Mouse (Mus musculus) common myeloid progenitor, adult 5-6 weeks (primary cell): Measurements from ENCODE around the gene Olfr668. TPM values are rescaled to one million over a fixed set of nuclear protein-coding genes. Genes with fewer than 3 reads are reported as not detected.
"Not testable (repeated sequence)": the region's sequence is repeated elsewhere in the genome, so short reads cannot be mapped to it uniquely, and the experiment has no call there.

ENCODE experiments used
- ATAC-seq: replicated peaks from 2 replicates; pipeline ENCODE4 v1.8.0; 2016; ENCODE audit warnings: low read depth, mild to moderate bottlenecking, moderate TSS enrichment, inconsistent platforms; ENCODE audit not compliant: poor library complexity, severe bottlenecking
- total RNA-seq: library from RNA; stranded (forward); fragments of 200-1000, 187-1606 nt; gene quantifications from 2 replicates; pipeline ENCODE4 v1.2.3, GENCODE M21; 2017

The Olfr668 gene
- not detected in 2 replicates for total RNA-seq

DNA sequence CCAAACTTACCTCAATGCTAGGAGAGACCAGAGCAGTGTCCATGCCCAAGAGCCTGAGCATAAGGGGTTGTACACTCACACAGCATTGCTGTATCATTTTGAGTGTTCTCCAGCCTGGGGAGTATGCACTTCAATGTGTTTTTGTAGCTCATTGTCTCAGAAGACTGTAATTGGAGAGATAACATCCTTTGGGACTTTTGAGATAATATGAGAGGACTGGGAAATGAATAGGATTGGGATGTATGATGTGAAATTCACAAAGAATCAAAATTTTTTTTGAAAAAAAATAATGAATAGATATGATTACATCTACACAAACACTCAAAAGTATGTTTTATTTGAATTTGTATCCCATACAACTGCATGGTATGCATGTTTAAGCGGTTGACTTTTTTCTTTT lies at the start of gene Olfr668:
TSS of gene Olfr668 (minus strand) at position 101 of the 400 bp plus-strand sequence.
- ATAC-seq = no peak

DNA sequence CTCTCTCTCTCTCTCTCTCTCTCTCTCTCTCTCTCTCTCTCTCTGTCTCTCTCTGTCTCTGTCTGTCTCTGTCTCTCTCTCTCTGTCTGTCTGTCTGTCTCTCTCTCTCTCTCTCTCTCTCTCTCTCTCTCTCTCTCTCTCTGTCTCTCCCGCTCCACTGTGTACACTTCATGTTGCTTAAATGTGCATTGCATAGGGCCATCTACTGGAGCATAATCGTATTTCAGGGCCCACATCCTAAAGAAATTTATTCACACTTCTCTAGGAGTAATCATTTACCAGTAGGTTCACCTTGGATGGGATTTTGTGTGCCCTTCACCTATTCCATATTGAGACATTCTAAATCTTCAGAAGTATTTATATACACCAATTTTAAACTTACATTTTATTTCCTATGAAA lies 44.6 kb upstream of the Olfr668 start:
- ATAC-seq = not testable (repeated sequence)

GRCm38 (mm10) chr7:104962520-104962919 lies 34.7 kb upstream of the Olfr668 start, which contains the start of gene Olfr670:
Olfr670 (minus strand) TSS chr7:104962620.
- ATAC-seq = no peak

DNA sequence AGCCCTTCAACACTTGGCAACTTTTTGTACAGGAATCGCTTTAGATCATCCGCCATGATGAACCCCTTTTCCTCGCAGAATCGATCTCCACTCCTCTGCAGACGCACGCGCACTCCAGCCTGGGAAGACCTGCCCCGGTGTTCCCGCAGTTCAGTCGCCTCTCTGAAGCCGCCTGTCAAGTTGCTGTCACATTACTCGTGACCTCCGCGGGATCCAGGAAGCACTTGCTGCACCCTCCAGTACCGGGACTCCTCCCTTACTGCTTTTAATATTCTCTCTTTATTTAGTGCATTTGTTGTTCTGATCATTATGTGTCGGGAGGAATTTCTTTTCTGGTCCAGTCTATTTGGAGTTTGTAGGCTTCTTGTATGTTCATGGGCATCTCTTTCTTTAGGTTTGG lies 22.4 kb upstream of the Olfr668 start:
- ATAC-seq = peak; percentile 77

GRCm38 (mm10) chr7:104933940-104934339 lies 6.1 kb upstream of the Olfr668 start, which contains the start of gene Olfr669:
Olfr669 (plus strand) TSS chr7:104934240.
- no peak for ATAC-seq

GRCm38 (mm10) chr7:104921382-104921781 lies 6.5 kb downstream of the Olfr668 start, which contains the start of gene Olfr667:
Olfr667 (minus strand) TSS chr7:104921482.
- no peak for ATAC-seq

- ATAC-seq = no peak
These were observed 32.0 kb downstream of the Olfr668 start, which contains the start of gene Olfr666 for GRCm38 (mm10) chr7:104895852-104896251. Olfr666 (minus strand) TSS chr7:104895952.

- no peak for ATAC-seq
These were observed 50.1 kb downstream of the Olfr668 start, which contains the start of gene Olfr665 for GRCm38 (mm10) chr7:104877731-104878130. Olfr665 (plus strand) TSS chr7:104878031.

Other genes starting within 250 kb of the Olfr668 start
- not detected in 2 replicates for gene Olfr661, start 241.6 kb downstream of the Olfr668 start, total RNA-seq
- gene Usp17le, start 150.6 kb downstream of the Olfr668 start, total RNA-seq = not detected in 2 replicates
- gene Usp17lb, start 85.5 kb downstream of the Olfr668 start, total RNA-seq = not detected in 2 replicates
- gene Usp17la, start 71.0 kb downstream of the Olfr668 start, total RNA-seq = not detected in 2 replicates
- gene Olfr665, start 50.0 kb downstream of the Olfr668 start, total RNA-seq = not detected in 2 replicates
- not detected in 2 replicates for gene Olfr666, start 32.1 kb downstream of the Olfr668 start, total RNA-seq
- gene Olfr667, start 6.6 kb downstream of the Olfr668 start, total RNA-seq = not detected in 2 replicates
- gene Olfr669, start 6.2 kb upstream of the Olfr668 start, total RNA-seq = not detected in 2 replicates
- gene Olfr670, start 34.6 kb upstream of the Olfr668 start, total RNA-seq = not detected in 2 replicates
- not detected in 2 replicates for gene Olfr671, start 51.1 kb upstream of the Olfr668 start, total RNA-seq
- not detected in 2 replicates for gene Olfr672, start 74.0 kb upstream of the Olfr668 start, total RNA-seq
- gene Olfr675, start 100.4 kb upstream of the Olfr668 start, total RNA-seq = not detected in 2 replicates
- not detected in 2 replicates for gene Olfr676, start 104.6 kb upstream of the Olfr668 start, total RNA-seq
- gene Olfr677, start 123.3 kb upstream of the Olfr668 start, total RNA-seq = not detected in 2 replicates
- not detected in 2 replicates for gene Olfr678, start 136.4 kb upstream of the Olfr668 start, total RNA-seq
- not detected in 2 replicates for gene Olfr679, start 153.1 kb upstream of the Olfr668 start, total RNA-seq
- not detected in 2 replicates for gene Olfr680-ps1, start 164.8 kb upstream of the Olfr668 start, total RNA-seq
- not detected in 2 replicates for gene Olfr681, start 188.8 kb upstream of the Olfr668 start, total RNA-seq
- gene Olfr683, start 219.0 kb upstream of the Olfr668 start, total RNA-seq = not detected in 2 replicates
- not detected in 2 replicates for gene Olfr684, start 235.6 kb upstream of the Olfr668 start, total RNA-seq